Mouse (Mus musculus): ENCODE measurements around the gene Kctd5.
A peak's percentile ranks its signal among the peaks of the same experiment; 100 is the strongest.

Kctd5 gene

DNA sequence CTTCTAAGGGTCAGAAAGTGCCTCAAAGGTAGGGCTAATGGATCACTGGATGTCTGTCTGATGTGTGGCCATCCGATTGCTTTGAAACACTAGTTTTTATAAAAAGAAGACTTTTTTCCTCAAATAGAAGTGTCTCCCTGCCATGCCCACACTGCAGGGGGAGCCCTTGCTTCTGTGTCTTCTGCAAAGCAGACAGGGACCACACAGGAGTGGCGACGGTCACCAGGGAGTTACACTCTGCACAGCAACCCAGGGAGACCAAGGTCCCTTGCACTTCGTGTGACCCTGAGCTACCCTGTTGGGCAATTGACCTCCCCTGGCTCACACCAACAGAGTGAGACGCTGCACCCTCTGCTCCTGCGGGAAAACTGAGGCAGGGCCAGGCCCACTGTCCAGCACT is 36.3 kb downstream of the Kctd5 start:
- no peak for DNase-seq

DNA sequence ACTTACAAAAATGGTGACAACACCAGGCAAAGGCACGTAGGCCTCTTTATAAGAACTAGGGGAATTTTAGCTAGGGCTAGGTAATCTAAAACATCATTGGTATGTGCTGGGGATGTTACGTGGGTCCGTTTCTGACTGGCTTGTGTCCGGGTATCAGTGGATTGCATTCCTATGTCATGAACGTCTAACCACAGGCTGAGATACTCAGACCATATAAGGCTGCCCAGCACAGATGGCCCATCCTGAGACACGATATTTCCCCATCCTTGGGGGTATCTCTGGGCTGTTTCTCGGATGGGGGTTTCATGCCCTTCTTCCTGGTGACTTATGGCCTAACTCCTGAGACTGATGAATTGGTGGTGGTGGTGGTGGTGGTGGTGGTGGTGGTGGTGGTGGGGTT is 38.2 kb downstream of the Kctd5 start:
- DNase-seq, result no peak

DNA sequence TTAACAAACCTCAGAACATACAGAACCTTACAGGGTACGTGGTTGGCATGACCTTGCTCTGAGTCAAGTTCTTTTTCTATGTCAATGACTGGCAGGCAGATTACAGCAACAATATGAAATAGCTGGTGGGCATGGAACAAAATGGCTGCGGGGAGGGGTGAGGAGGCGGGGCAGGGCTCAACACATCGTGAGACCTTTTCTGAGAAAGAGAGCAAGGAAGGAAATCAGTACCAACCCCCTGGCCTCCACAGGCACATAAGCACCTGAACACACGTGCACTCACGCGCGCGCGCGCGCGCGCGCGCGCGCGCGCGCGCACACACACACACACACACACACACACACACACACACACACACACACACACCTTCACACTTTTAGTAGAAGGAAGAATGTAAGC is 42.7 kb downstream of the Kctd5 start:
- no peak for DNase-seq

DNA sequence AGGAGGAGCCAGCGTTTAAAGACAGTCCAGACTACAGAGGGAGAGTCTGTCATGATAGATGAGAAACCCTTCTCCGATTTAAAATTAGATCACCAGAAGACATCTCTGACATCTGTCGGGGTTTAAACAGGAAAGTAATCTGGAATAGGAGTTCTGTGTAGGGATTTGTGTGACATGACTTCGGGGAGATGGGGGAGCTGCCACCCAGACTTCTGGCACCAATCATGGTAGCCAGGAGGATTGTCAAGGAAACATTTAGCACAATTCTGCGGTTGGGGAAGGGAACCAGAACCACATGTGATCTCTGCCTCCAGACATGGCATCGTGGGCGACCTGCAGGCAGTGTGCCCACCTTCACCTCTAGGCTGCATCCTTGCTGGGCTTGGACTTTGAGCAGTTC is 43.8 kb downstream of the Kctd5 start:
- DNase-seq, result no peak

DNA sequence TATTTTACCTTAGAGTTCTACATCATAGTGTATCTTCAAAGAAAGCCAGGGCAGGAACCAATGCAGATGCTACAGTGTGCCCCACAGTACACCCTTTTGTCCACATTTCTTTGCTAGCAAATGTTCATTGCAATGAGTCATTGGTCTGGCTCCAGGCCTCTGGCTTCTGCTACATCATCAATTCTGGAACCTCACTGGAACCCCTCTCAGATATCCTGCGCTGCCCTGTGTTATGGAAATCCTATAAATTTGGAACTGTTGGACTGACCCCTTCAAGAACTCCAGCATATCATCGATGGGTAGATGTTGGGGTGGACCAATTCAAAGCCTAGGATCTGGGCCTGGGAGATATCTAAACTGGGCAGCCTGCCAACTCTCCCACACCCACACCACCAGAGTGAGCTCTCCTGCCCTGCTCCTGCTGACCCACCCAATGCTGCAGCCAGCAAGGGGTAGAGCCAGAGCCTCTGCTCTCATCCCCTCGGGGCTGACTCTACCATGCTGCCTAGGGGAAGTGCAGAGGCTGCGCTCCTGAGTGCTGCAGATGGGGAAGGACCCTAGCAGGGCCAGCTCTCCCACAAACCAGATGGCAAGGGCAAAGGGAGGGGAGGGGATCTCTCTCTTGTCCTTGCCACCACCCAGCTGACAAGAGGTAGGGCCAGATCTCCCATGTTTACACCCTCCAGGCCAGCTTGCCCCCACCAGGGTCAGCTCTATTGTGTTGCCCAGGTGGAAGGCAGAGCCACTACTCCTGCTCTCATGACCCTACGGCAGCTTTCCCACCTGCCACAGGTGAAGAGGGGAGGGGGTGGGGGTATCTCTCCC is 51.7 kb downstream of the Kctd5 start:
- DNase-seq, result no peak

DNA sequence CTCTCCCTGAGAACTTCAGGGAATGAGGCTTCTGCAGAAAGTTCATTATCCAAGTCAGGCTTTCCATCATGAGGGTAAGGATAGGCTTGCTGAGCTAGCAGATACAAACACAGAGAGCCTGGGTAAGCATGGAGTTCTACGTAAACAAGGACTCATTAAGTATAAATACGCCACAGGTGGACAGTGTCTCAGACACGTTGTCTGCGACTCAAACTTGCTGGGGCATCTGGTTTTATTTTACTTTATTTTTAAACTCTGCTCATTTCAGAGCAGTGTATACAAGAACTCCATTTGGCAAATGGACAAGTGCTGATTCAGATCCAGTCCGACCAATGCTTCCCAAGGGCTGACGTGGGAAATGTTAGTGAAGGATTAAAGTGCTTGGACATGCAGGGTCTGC is 52.6 kb downstream of the Kctd5 start:
- no peak for DNase-seq

DNA sequence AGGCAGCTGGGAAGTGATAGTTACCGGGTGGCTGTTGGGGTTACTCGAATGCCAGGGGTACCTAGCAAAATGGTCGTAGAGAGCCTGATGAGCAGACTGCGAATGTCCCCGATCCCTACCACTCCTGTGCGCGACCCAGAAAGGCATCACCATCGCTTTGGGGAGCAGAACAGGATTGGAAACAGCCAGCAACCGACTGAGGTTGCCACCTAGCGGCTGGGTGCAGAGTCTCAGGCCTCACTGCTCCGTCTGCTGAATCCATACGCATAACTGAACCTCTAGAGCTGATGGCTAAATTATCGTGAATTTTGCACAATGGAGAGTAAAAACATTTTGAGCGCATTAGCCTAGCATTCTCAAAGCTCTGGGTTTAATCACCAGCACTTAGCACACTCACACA is 57.6 kb downstream of the Kctd5 start:
- DNase-seq, result peak in 1 of 2 experiments; percentile 26

DNA sequence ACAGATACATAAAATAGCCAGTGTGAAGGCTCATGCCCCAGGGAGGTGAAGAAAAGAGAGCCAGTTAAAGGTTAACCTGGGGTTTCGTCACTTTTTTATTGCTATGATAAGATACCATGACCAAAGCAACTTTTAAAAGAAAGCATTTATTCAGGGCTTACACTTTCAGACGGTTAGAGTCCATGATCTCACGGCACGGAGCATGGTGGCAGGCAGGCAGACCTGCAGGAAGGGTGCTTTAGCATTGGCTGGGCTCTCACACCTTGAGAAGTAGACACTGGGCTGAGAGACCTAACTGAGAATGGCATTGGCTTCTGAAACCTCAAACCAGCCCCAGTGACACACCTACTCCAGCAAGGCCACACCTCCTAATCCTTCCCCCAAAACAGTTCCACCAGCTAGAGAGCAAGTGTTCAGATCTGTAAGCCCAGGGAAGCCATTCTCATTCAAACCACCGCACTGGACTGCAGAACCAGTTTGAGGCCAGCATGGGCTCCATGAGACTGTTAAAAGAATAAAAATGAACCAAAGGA is 58.8 kb downstream of the Kctd5 start:
- DNase-seq, result no peak

DNA sequence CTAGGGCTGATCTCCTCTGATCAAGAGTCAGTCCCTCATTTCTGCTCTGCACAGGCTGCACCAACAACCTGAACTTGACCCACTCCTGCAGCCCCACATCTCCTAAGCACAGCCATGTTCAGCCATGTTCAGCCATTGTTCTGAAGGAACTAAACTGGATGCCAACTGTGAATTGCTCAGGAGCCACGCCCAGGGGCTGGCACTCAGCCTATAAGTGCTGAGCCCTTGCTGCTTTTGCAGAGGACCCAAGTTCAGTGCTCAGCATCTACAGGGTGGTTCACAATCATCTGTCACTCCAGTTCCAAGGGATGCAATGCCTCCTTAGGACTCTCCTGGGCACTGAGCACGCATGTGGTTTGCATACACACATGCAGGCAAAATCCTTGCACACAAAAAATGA is 60.4 kb downstream of the Kctd5 start:
- DNase-seq, result no peak

DNA sequence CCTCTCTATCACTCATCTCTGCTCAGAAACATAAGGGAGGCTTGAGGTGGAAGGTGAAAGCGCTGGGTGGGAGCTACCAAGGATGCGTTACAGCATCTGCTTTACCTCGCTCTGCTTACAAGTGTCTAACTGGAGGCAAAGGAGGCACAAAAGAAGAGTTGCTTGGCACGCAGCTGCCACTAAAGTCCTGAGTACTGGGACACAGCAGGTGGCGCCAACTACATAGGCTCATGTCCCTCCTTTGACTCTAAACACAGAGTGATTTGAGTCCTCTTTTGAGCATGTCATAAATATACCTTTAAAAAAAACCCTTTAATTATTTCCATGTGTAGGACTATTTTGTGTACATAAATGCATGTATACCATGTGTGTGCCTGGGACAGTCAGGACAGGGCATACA is 63.7 kb downstream of the Kctd5 start:
- DNase-seq, result no peak

DNA sequence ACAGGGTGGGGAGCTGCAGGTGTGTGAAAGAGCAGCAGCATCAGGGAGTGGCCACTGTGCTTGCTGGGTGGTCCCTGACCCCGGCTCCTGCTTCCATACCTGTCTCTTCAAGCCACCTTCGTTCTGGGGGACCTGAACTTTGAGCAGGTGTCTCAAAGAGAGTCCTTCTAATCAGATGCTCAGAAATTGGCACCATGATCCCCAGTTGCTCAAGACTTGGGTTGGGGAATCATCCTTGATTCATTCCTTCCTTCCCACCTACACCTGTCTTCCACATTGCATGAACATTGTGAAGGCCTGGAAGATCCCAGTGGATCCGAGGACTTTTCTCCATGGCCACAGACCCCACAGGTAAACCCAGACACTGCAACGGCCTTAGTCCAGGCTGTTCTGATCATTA is 65.2 kb downstream of the Kctd5 start:
- DNase-seq, result no peak

DNA sequence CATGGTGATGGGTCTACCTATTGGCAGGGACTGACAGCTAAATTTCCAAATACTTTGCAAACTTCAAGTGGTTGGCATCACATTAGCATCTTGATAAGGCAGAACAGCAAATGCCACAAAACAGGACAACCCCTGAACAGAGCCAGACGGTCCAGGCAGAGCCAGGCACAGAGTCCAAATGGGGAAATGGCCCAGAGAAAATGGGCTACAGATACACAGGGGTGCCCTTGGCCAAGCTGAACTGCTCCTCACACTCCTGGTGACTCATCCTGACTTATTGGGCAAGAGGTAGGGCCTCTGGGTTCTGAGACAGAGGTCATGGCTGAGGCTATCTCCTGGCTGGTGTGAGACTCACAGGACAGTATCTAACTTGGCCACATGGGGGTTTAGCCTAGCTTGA is 65.9 kb downstream of the Kctd5 start:
- no peak for DNase-seq

DNA sequence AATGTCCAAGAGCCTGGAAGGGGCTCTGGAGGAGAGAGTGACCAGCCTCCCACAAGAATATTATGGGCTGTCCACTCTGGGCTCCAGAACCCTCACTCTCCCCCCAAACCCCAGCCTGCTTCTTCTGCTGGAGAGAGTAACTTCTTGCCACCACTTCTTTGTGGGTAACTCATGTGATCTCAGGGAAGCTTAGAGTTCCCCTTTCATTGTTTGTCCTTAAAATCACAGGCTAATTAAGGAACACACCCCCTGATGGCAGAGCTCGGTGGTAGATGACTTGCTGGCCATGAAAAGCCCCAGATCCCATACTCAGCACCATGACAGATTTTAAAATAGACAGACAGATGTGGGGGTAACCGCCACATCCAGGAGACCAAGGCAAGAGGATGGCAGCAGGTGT is 66.4 kb downstream of the Kctd5 start:
- no peak for DNase-seq

DNA sequence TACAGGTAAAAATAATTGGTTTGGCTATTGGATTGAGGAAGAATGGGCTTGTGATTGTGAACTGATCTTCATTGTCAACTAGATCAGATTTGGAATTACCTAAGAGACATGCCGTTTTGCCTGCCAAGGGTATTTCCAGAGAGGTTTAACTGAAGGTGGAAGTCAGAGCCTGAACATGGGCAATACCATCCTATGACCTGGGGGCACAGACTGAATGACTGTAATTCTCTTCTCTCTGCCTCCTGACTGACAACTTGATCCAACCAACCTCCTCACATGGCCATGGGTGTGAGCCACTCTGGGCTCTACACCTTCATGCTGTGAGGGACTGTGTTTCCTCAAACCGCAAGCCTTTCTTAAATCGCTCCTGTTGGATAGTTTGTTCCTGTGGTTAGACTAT is 68.2 kb downstream of the Kctd5 start:
- no peak for DNase-seq

DNA sequence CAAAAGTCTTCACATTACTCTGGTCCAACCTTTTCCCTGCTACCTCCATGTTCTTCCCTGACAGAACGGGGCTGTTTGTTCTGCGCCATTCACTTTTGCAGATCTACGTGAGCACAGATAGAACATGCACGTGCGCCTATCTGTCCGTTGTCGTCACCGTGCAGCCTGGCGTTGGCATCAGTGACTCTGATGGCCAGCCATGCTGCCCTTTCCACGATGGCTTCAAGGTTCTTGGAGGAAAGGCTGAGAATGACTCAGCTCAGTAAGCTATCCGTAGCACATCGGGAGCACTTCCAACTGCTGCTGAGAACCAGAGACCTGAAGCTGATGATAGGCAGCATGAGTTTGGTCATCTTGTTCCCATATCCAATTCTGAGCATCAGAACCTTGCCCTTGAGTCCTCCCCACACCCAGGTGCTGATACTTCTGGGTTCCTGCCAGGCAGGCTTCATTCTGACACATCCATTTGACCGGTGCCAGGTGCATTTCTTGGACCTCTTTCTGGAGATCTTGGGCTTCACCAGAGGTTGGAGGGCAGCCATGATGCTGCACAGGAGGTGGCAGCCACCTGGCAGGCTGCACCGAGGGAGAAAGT is 69.1 kb downstream of the Kctd5 start:
- DNase-seq, result no peak

DNA sequence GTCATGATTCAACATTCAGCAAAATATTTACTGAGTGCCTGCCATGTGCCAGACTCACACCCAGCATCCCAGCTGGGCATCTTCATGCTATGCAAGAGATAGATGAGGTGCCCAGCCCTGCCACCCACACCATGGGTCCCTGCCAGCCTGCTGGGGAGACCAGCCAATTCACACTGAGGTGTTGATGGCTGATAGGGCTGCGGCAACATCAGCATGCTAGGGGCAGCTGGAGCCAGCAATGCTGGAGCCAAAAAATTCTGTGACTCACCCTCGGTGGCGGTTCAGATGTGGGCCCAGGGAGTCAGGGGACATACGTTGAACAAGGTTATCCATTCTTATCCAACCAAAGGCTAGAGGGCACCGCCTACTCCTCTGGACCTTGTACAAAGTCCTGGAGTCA is 72.9 kb downstream of the Kctd5 start:
- DNase-seq, result no peak

DNA sequence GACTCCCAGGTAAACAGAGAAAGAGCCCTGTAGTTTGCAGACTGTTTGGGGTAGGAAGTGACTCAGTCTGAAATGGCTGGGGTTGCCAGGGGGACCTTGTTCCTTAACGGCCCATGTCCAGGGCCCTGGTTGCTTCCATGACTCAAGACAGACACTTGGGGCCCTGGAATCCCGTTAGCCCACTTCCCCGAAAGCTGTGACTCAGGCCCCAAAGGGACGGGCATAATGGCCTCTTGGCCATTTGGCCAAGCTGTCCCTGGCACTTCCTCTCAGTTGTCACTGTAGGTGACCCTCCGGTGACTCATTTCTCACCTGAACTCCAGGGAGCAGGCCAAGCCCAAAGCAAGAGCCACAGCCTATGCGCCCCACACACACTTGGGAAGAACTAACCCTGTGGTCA is 74.9 kb downstream of the Kctd5 start:
- DNase-seq, result no peak

DNA sequence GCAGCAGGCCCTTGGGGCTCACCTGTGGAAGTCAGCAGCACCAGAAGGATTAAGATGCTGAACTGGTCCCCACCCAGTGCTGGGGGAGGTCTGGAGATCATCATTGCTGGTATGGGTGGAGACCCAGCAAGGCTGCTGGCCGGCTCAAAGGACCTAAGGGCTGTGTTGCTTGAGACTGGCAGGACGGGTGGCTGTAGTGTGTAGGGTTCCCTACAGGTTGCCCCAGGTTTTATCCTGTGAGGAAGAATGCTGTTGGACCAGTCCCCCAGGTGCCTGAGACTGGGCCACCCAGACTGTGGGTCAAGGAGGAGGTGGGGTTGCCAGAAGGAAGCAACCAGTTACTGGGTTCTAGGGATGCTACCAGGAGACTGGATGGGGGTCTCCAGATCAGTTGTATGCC is 75.4 kb downstream of the Kctd5 start, which contains the start of gene Prss22:
Prss22 (minus strand) TSS at position 200 of the 400 bp plus-strand sequence.
- no peak for DNase-seq

Data from kidney, adult 8-10 months (tissue).